Mouse (Mus musculus): ENCODE data around the gene Gzmk. TPM values are rescaled to one million over a fixed set of nuclear protein-coding genes. Genes with fewer than 3 reads are reported as not detected.

Gene Gzmk
- total and polyA plus RNA-seq, 3 experiments, result not detected

DNA sequence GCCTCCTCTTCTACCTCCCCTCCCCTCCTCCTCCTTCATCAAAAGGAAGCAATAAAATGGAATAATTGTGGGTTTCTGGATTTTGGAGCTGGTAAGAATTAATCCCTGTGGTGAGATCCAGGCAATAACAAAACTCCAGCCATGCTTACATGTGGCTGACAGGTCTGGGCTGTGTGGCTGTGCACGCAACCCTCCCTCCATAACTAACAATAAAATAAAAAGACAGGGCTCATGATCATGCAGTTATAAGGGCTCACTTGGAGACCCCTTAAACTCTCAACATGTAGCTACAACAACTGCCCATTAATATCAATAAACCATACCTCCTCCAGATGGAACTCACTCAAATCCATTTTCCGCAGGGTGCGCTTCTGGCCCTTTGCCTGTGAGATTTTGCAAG lies 11.8 kb downstream of the Gzmk start:
- H3K4me3 ChIP-seq (ENCODE audit: control insufficient read depth in 1 of 2, insufficient read depth in 1 of 2, low read depth in 2 of 2, low read length in 2 of 2), result no peak overlapping the region
- no peak overlapping the region for H3K27ac ChIP-seq (ENCODE audit: control insufficient read depth, low read depth, low read length)
- no peak overlapping the region for H3K9ac ChIP-seq (ENCODE audit: control insufficient read depth, low read depth, low read length, poor library complexity, severe bottlenecking)
- no peaks in the 10 kb centered on the region for H3K36me3 ChIP-seq (ENCODE audit: control insufficient read depth in 1 of 2, insufficient read depth in 2 of 2, low read length in 2 of 2)
- H3K9me3 ChIP-seq (replicated peaks; ENCODE audit: insufficient read depth, low read length), result no peaks in the 10 kb centered on the region
- TF ChIP-seq ZMIZ1 (IDR thresholded peaks at IDR 0.05; ENCODE audit: low read depth, low read length) (no peak), BHLHE40 (IDR thresholded peaks at IDR 0.05; ENCODE audit: borderline replicate concordance, low read depth, low read length) (no peak), MYC (IDR thresholded peaks at IDR 0.05; ENCODE audit: low read depth, low read length) (no peak), NELFE (IDR thresholded peaks at IDR 0.05; ENCODE audit: low read depth, low read length) (no peak), TCF12 (IDR thresholded peaks at IDR 0.05; ENCODE audit: low read depth, low read length) (no peak)
- H3K79me2 ChIP-seq (ENCODE audit: control insufficient read depth, insufficient read depth, low read length, poor library complexity), result no peaks in the 10 kb centered on the region
- DNase-seq (ENCODE audit: low read depth, low spot score), result no peak
- H3K27me3 ChIP-seq (ENCODE audit: control insufficient read depth in 1 of 2, insufficient read depth in 2 of 2, low read length in 2 of 2), result no peaks in the 10 kb centered on the region
- H3K4me1 ChIP-seq (ENCODE audit: control insufficient read depth in 1 of 2, insufficient read depth in 2 of 2, low read length in 2 of 2), result no peaks in the 10 kb centered on the region

- Histone ChIP-seq H3K36me3 (ENCODE audit: control insufficient read depth in 1 of 2, insufficient read depth in 2 of 2, low read length in 2 of 2) (no peaks in the 10 kb centered on the region), H3K27me3 (ENCODE audit: control insufficient read depth in 1 of 2, insufficient read depth in 2 of 2, low read length in 2 of 2) (no peaks in the 10 kb centered on the region), H3K27ac (ENCODE audit: control insufficient read depth, low read depth, low read length) (no peak overlapping the region), H3K4me1 (ENCODE audit: control insufficient read depth in 1 of 2, insufficient read depth in 2 of 2, low read length in 2 of 2) (no peaks in the 10 kb centered on the region), H3K79me2 (ENCODE audit: control insufficient read depth, insufficient read depth, low read length, poor library complexity) (no peaks in the 10 kb centered on the region), H3K9ac (ENCODE audit: control insufficient read depth, low read depth, low read length, poor library complexity, severe bottlenecking) (no peak overlapping the region), H3K9me3 (replicated peaks; ENCODE audit: insufficient read depth, low read length) (no peaks in the 10 kb centered on the region), H3K4me3 (ENCODE audit: control insufficient read depth in 1 of 2, insufficient read depth in 1 of 2, low read depth in 2 of 2, low read length in 2 of 2) (no peak overlapping the region)
- peak; percentile 3 for DNase-seq (ENCODE audit: low read depth, low spot score)
- TF ChIP-seq ELF1 (IDR thresholded peaks at IDR 0.05; ENCODE audit: low read depth, low read length) (no peak), NELFE (IDR thresholded peaks at IDR 0.05; ENCODE audit: low read depth, low read length) (no peak), CTCF (IDR thresholded peaks at IDR 0.05 in 2 of 3, conservative IDR thresholded peaks at IDR 0.05 in 1 of 3; ENCODE audit: control insufficient read depth in 1 of 3, insufficient read depth in 1 of 3, low read depth in 2 of 3, low read length in 3 of 3, poor library complexity in 1 of 3, severe bottlenecking in 1 of 3) (no peak), TBP (IDR thresholded peaks at IDR 0.05; ENCODE audit: low read depth, low read length) (no peak), JUND (IDR thresholded peaks at IDR 0.05; ENCODE audit: low read depth, low read length) (no peak), ZC3H11A (IDR thresholded peaks at IDR 0.05; ENCODE audit: low read depth, low read length) (no peak)
These were observed 13.3 kb downstream of the Gzmk start for GRCm38 (mm10) chr13:113212401-113212800.

GRCm38 (mm10) chr13:113211345-113211744 lies 14.4 kb downstream of the Gzmk start:
- H3K4me3 ChIP-seq (ENCODE audit: control insufficient read depth in 1 of 2, insufficient read depth in 1 of 2, low read depth in 2 of 2, low read length in 2 of 2), result no peak overlapping the region
- H3K27me3 ChIP-seq (ENCODE audit: control insufficient read depth in 1 of 2, insufficient read depth in 2 of 2, low read length in 2 of 2), result no peaks in the 10 kb centered on the region
- H3K9ac ChIP-seq (ENCODE audit: control insufficient read depth, low read depth, low read length, poor library complexity, severe bottlenecking), result no peak overlapping the region
- no peak for DNase-seq (ENCODE audit: low read depth, low spot score)
- H3K4me1 ChIP-seq (ENCODE audit: control insufficient read depth in 1 of 2, insufficient read depth in 2 of 2, low read length in 2 of 2), result no peaks in the 10 kb centered on the region
- no peaks in the 10 kb centered on the region for H3K79me2 ChIP-seq (ENCODE audit: control insufficient read depth, insufficient read depth, low read length, poor library complexity)
- H3K9me3 ChIP-seq (replicated peaks; ENCODE audit: insufficient read depth, low read length), result no peaks in the 10 kb centered on the region
- H3K36me3 ChIP-seq (ENCODE audit: control insufficient read depth in 1 of 2, insufficient read depth in 2 of 2, low read length in 2 of 2), result no peaks in the 10 kb centered on the region
- no peak for TF ChIP-seq TBP (IDR thresholded peaks at IDR 0.05; ENCODE audit: low read depth, low read length)
- no peak for TF ChIP-seq HCFC1 (IDR thresholded peaks at IDR 0.05; ENCODE audit: low read depth, low read length)
- no peak for TF ChIP-seq MAX (IDR thresholded peaks at IDR 0.05; ENCODE audit: low read length)
- TF ChIP-seq CHD2 (IDR thresholded peaks at IDR 0.05; ENCODE audit: low read length), result no peak
- TF ChIP-seq TAL1 (IDR thresholded peaks at IDR 0.05; ENCODE audit: low read length), result no peak
- no peak for TF ChIP-seq MAFK (IDR thresholded peaks at IDR 0.05; ENCODE audit: borderline replicate concordance, low read depth, low read length)
- no peak for TF ChIP-seq MAZ (IDR thresholded peaks at IDR 0.05; ENCODE audit: low read depth, low read length)
- no peak for TF ChIP-seq MYC (IDR thresholded peaks at IDR 0.05; ENCODE audit: low read depth, low read length)
- no peak for TF ChIP-seq MYB (IDR thresholded peaks at IDR 0.05; ENCODE audit: low read depth, low read length)
- TF ChIP-seq EP300 (IDR thresholded peaks at IDR 0.05; ENCODE audit: low read depth in 1 of 2, low read length in 2 of 2), result no peak
- TF ChIP-seq CTCF (IDR thresholded peaks at IDR 0.05 in 2 of 3, conservative IDR thresholded peaks at IDR 0.05 in 1 of 3; ENCODE audit: control insufficient read depth in 1 of 3, insufficient read depth in 1 of 3, low read depth in 2 of 3, low read length in 3 of 3, poor library complexity in 1 of 3, severe bottlenecking in 1 of 3), result no peak
- no peak for TF ChIP-seq GATA1 (IDR thresholded peaks at IDR 0.05; ENCODE audit: low read depth, low read length)
- no peak for TF ChIP-seq USF1 (IDR thresholded peaks at IDR 0.05; ENCODE audit: low read depth, low read length)
- no peak for TF ChIP-seq NELFE (IDR thresholded peaks at IDR 0.05; ENCODE audit: low read depth, low read length)
- no peak overlapping the region for H3K27ac ChIP-seq (ENCODE audit: control insufficient read depth, low read depth, low read length)
